Mouse (Mus musculus) layer of hippocampus, adult 18-20 months (tissue): Measurements from ENCODE around the gene Aldh3b1. TPM values are rescaled to one million over a fixed set of nuclear protein-coding genes. Genes with fewer than 3 reads are reported as not detected.

Experiments used
- DNase-seq, 2 experiments: peaks; one replicate each; pipeline ENCODE4 v3.0.0; 2022; ENCODE audit warnings: low spot score in 2 of 2
- total RNA-seq, 2 experiments: library from RNA; stranded (reverse); gene quantifications; 2 replicates each; pipeline ENCODE4 v1.2.3; 2021

The Aldh3b1 gene
- total RNA-seq, 2 experiments from 2014 or later, result 3.2 to 3.5 TPM

- no peak for DNase-seq
These were observed 45.1 kb downstream of the Aldh3b1 start for GRCm38 (mm10) chr19:3884325-3884990.

GRCm38 (mm10) chr19:3882214-3882613 lies 47.4 kb downstream of the Aldh3b1 start:
- DNase-seq, result no peak

- no peak for DNase-seq
These were observed 49.4 kb downstream of the Aldh3b1 start for GRCm38 (mm10) chr19:3880054-3880848.

- DNase-seq, result no peak
These were observed 54.6 kb downstream of the Aldh3b1 start for GRCm38 (mm10) chr19:3875045-3875444.

GRCm38 (mm10) chr19:3872373-3872772 lies 57.2 kb downstream of the Aldh3b1 start:
- no peak for DNase-seq

- DNase-seq, result no peak
These were observed 58.1 kb downstream of the Aldh3b1 start for GRCm38 (mm10) chr19:3871468-3871867.

- DNase-seq, result no peak
These were observed 61.3 kb downstream of the Aldh3b1 start for GRCm38 (mm10) chr19:3868290-3868689.

GRCm38 (mm10) chr19:3864960-3865359 lies 64.6 kb downstream of the Aldh3b1 start:
- DNase-seq, result no peak

Other genes starting within 250 kb of the Aldh3b1 start
- gene Lrp5, start 243.2 kb downstream of the Aldh3b1 start, total RNA-seq, result 10 to 100 TPM in 1 of 2 experiments, 1 to 10 TPM in 1; 9.2 to 10.4 TPM
- 10 to 100 TPM; 23.4 to 24.3 TPM for gene 1810055G02Rik, start 221.5 kb downstream of the Aldh3b1 start, total RNA-seq
- gene Kmt5b, start 162.4 kb downstream of the Aldh3b1 start, total RNA-seq, result 10 to 100 TPM; 50.1 to 51.6 TPM
- gene Chka, start 78.0 kb downstream of the Aldh3b1 start, total RNA-seq, result 100 to 1,000 TPM in 1 of 2 experiments, 10 to 100 TPM in 1; 85.8 to 106 TPM
- 10 to 100 TPM; 17.4 to 20.6 TPM for gene Tcirg1, start 22.7 kb downstream of the Aldh3b1 start, total RNA-seq
- 100 to 1,000 TPM; 144 to 147 TPM for gene Ndufs8, start 17.0 kb downstream of the Aldh3b1 start, total RNA-seq
- gene Unc93b1, start 5.4 kb upstream of the Aldh3b1 start, total RNA-seq, result 10 to 100 TPM; 13.6 to 15.9 TPM
- gene Aldh3b3, start 28.8 kb upstream of the Aldh3b1 start, total RNA-seq, result not detected
- gene Aldh3b2, start 42.5 kb upstream of the Aldh3b1 start, total RNA-seq, result under 1 TPM; 0.53 to 0.99 TPM
- gene Acy3, start 56.8 kb upstream of the Aldh3b1 start, total RNA-seq, result 1 to 10 TPM; 2.1 to 2.6 TPM
- gene Tbx10, start 62.9 kb upstream of the Aldh3b1 start, total RNA-seq, result not detected
- 10 to 100 TPM in 1 of 2 experiments, 1 to 10 TPM in 1; 9.5 to 10.1 TPM for gene Nudt8, start 70.8 kb upstream of the Aldh3b1 start, total RNA-seq
- 1 to 10 TPM in 1 of 2 experiments, under 1 TPM in 1; 0.97 to 1.3 TPM for gene Gm49405, start 70.8 kb upstream of the Aldh3b1 start, total RNA-seq
- gene Doc2g, start 73.5 kb upstream of the Aldh3b1 start, total RNA-seq, result 1 to 10 TPM; 2.9 to 3.2 TPM
- gene Ndufv1, start 83.0 kb upstream of the Aldh3b1 start, total RNA-seq, result 100 to 1,000 TPM; 257 TPM
- 100 to 1,000 TPM; 455 to 471 TPM for gene Gstp1, start 108.2 kb upstream of the Aldh3b1 start, total RNA-seq
- 10 to 100 TPM; 44.0 to 76.5 TPM for gene Gstp2, start 116.2 kb upstream of the Aldh3b1 start, total RNA-seq
- not detected for gene Gstp3, start 129.8 kb upstream of the Aldh3b1 start, total RNA-seq
- gene Cabp2, start 151.8 kb upstream of the Aldh3b1 start, total RNA-seq, result not detected
- 10 to 100 TPM; 36.2 to 38.7 TPM for gene Cdk2ap2, start 167.4 kb upstream of the Aldh3b1 start, total RNA-seq
- gene Pitpnm1, start 170.2 kb upstream of the Aldh3b1 start, total RNA-seq, result 100 to 1,000 TPM; 174 to 181 TPM
- 100 to 1,000 TPM; 121 to 140 TPM for gene Aip, start 196.1 kb upstream of the Aldh3b1 start, total RNA-seq
- not detected for gene Gpr152, start 210.0 kb upstream of the Aldh3b1 start, total RNA-seq
- under 1 TPM; 0.22 to 0.30 TPM for gene Cabp4, start 214.2 kb upstream of the Aldh3b1 start, total RNA-seq
- gene Coro1b, start 218.8 kb upstream of the Aldh3b1 start, total RNA-seq, result 10 to 100 TPM; 77.0 to 97.3 TPM
- gene Ptprcap, start 223.8 kb upstream of the Aldh3b1 start, total RNA-seq, result 1 to 10 TPM; 1.6 to 2.5 TPM
- gene Rps6kb2, start 233.5 kb upstream of the Aldh3b1 start, total RNA-seq, result 10 to 100 TPM; 32.7 to 38.3 TPM
- gene Carns1, start 245.7 kb upstream of the Aldh3b1 start, total RNA-seq, result 1 to 10 TPM; 6.3 to 7.1 TPM